Mouse (Mus musculus): ENCODE results near the gene Taar4.

DNA sequence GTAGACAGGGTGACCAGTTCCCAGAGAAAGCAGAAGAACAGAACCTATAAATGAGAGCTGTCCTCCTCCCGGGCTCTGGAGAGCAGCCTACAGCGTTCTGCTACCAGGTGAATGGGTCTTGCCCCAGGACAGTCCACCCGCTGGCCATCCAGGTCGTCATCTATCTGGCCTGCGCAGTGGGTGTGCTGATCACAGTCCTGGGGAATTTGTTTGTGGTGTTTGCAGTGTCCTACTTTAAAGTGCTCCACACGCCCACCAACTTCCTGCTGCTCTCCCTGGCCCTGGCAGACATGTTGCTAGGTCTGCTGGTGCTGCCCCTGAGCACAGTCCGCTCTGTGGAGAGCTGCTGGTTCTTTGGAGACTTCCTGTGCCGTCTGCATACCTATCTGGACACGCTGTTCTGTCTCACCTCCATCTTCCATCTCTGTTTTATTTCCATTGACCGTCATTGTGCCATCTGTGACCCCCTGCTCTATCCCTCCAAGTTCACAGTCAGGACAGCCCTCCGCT is 10.4 kb downstream of the Taar4 start, which contains the start of gene Taar5:
- TF ChIP-seq CTCF (IDR thresholded peaks at IDR 0.05; ENCODE audit: borderline replicate concordance, insufficient read depth, low read length), result no peak
- no peak for TF ChIP-seq POLR2A (IDR thresholded peaks at IDR 0.05; ENCODE audit: low read depth, low read length)

Data from embryonic fibroblast, embryonic 13.5 days (primary cell).